Mouse (Mus musculus) limb, embryonic 10.5 days (tissue): ENCODE data around the gene Pde11a. TPM values are rescaled to one million over a fixed set of nuclear protein-coding genes. Genes with fewer than 3 reads are reported as not detected.

Experiments used
- DNase-seq: peaks from one replicate; pipeline ENCODE4 v3.0.0-alpha.2; 2017; ENCODE audit warnings: low spot score
- H3K27ac ChIP-seq: fragments of 300-500 bp; sonication (generic); 2 replicates; pipeline ENCODE4 v1.5.1; 2016; ENCODE audit warnings: mild to moderate bottlenecking
- H3K27me3 ChIP-seq: fragments of 300-500 bp; sonication (generic); 2 replicates; pipeline ENCODE4 v1.6.1; 2016; ENCODE audit warnings: low read depth, mild to moderate bottlenecking; ENCODE audit not compliant: poor library complexity, severe bottlenecking
- H3K36me3 ChIP-seq: fragments of 300-500 bp; sonication (generic); 2 replicates; pipeline ENCODE4 v1.6.1; 2016; ENCODE audit warnings: mild to moderate bottlenecking, moderate library complexity
- H3K4me1 ChIP-seq: fragments of 300-500 bp; sonication (generic); 2 replicates; pipeline ENCODE4 v1.6.1; 2016
- H3K4me3 ChIP-seq: fragments of 300-500 bp; sonication (generic); 2 replicates; pipeline ENCODE4 v1.5.1; 2016; ENCODE audit warnings: mild to moderate bottlenecking, moderate library complexity
- H3K9me3 ChIP-seq: fragments of 300-500 bp; sonication (generic); replicated peaks from 2 replicates; pipeline ENCODE4 v1.6.1; 2016; ENCODE audit warnings: mild to moderate bottlenecking
- WGBS: fragments of 180-500 bp; shearing (Covaris S2); methylation state at CpG from one replicate; pipeline ENCODE4 v1.1.7; 2016; 5-methylcytosine and 5-hydroxymethylcytosine counted together
- polyA plus RNA-seq: library from polyadenylated mRNA; unstranded; fragments of >200 nt; fragmentation: Nextera tagmentation; extraction: Ambion mirVana; gene quantifications from 2 replicates; pipeline ENCODE4 v1.2.1, GENCODE M21; 2016

Pde11a gene
- polyA plus RNA-seq, 1 experiment from 2014 or later: 0.25 TPM

DNA sequence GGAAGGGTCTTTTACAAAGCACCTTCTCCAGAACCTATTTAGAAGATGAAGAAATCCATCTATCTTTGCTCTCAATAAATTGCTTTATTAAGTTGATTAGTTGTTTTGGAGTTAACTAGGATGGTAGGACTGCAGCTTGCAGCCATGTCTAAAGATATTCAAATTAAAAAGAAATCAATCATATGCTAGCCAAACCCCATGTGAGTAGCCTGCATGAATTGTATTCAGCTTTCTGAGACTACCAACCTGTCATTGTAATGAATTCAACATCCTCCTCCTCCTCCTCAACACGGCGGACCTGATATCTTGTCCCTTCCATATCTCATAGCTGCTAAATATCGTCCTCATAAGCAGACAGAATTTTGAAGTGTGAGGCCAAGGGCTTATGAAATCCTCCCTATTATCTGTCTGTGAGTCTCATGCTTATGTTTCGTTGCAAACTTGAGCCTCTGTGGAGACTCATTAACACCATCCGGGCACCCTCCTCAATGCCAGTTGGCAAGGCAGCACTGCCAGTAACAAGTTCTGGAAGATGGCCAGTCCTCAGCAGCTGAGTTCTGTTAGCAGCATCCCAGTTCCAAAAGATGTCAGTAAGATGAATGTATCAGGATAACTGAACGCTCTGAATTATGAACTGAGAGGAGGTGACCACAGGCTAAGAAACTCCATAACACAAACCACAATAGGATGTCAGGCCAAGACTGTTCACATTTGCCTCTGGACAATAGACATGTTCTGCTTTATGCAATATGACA is 55.0 kb downstream of the Pde11a start:
- no peaks in the 10 kb centered on the region for H3K27me3 ChIP-seq
- 91% methylated on average over 6 of the region's 6 CpGs for WGBS
- H3K36me3 ChIP-seq: no peaks in the 10 kb centered on the region
- no peak overlapping the region for H3K27ac ChIP-seq
- no peak for DNase-seq
- no peaks in the 10 kb centered on the region for H3K9me3 ChIP-seq
- no peak overlapping the region for H3K4me3 ChIP-seq
- H3K4me1 ChIP-seq: no peaks in the 10 kb centered on the region

DNA sequence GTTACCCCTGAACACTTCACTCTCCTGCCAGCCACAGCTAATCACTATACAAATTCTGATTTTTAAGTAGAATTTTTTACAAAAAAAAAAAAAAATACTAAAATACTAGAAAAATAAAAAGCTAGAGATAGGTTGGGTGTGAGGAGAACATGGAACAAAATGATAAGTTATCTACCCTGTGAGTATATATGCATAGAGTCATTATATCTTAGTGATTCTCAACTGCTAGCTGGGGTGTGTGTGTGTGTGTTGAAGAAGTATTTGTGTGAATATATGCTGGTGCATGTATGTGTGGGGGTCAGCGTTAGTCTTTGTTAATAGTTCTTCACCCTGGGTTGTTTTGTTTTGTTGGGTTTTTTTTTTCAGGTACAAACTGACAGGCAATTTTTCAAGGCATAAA is 69.1 kb downstream of the Pde11a start:
- DNase-seq: no peak
- Histone ChIP-seq H3K27ac (no peak overlapping the region), H3K27me3 (no peaks in the 10 kb centered on the region), H3K4me1 (no peaks in the 10 kb centered on the region), H3K36me3 (no peaks in the 10 kb centered on the region), H3K9me3 (no peaks in the 10 kb centered on the region), H3K4me3 (no peak overlapping the region)
- 89% methylated on average over 1 of the region's 1 CpGs for WGBS

DNA sequence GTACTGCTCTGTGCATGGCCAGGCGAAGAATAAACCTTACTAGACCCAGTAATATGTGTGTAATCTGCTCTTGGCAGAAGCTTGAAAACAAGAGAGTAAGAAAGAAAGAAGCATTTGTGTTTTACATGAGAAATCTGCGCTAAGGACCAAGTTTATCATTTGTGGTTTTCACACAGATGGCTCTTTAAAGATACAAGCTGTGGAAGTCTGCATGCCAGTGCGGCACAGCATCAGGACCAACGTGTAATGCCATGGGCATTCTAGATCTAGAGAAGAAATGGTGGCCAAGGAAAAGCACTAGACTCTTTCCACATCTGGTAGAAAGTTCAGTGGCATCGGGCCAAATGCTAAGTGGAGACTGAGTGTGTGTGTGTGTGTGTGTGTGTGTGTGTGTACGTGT is 71.2 kb downstream of the Pde11a start:
- Histone ChIP-seq H3K27ac (no peak overlapping the region), H3K36me3 (no peaks in the 10 kb centered on the region), H3K4me1 (no peaks in the 10 kb centered on the region), H3K27me3 (no peaks in the 10 kb centered on the region), H3K9me3 (no peaks in the 10 kb centered on the region), H3K4me3 (no peak overlapping the region)
- no peak for DNase-seq
- 95% methylated on average over 6 of the region's 6 CpGs for WGBS

DNA sequence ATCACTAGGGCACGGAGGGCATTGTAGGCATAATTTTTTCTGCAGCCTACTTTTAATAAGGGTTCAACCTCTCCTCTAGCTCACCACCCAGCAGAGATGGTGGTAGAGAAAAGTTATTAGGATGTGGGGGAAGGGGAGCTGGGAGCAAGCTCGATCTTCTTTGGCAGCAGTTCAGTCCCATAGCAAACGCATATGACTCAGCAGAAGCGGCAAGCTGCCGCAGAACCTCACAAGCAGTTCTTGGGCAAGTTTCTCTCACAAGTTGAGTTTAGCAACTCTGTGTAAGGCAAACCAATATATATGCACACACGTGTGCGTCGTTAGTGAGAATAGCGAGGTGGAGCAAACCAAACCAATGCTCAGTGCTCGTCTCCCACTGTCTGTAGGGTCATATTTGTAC is 72.0 kb downstream of the Pde11a start:
- WGBS: 90% methylated on average over 10 of the region's 10 CpGs

DNA sequence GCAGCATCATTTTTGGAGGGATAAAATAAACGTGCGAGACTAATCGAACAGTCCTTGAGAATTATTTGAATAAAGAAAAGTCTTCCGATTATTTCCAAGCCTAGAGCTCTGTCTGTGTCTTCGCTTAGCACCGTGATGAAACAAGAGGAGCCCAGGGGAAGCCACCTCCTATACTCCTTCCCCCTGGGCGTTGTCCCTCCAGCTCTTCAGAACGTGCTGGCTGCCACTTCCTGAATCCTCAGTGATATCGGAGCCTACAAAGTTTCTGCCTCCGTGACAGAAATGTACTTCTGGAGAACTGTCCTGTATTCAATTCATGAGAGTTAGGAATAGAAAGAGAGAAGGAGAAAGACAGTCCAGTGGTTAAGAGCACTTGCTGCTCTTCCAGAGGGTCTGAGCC is 74.3 kb downstream of the Pde11a start:
- Histone ChIP-seq H3K4me1 (no peaks in the 10 kb centered on the region), H3K36me3 (no peaks in the 10 kb centered on the region), H3K9me3 (no peaks in the 10 kb centered on the region), H3K27ac (no peak overlapping the region), H3K4me3 (no peak overlapping the region), H3K27me3 (no peaks in the 10 kb centered on the region)
- WGBS: 79% methylated on average over 10 of the region's 10 CpGs
- no peak for DNase-seq

More for the DNA sequence above, 72.0 kb downstream of the Pde11a start:
- no peaks in the 10 kb centered on the region for H3K27me3 ChIP-seq
- H3K27ac ChIP-seq: no peak overlapping the region
- H3K4me3 ChIP-seq: no peak overlapping the region
- H3K4me1 ChIP-seq: no peaks in the 10 kb centered on the region
- DNase-seq: no peak
- no peaks in the 10 kb centered on the region for H3K36me3 ChIP-seq
- H3K9me3 ChIP-seq: no peaks in the 10 kb centered on the region

DNA sequence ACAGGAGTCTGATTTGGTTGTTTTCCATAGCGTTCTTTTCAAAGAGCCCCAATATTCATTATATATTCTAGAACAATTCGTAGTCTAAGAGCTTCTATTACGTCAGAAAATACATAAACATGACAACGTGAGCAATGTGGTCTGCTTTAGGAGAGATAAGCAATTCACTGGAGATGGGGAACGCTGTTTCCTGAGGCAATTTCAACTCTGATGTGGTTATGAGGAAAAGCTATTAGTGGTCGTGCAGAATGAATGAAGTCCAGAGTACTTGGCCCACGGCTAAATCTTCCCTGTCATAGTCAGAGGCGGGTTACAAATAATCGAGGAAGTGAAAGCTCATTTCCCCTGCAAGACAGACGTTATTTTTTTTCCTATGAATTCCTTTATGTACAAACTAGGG is 75.9 kb downstream of the Pde11a start:
- DNase-seq: no peak
- Histone ChIP-seq H3K4me1 (no peaks in the 10 kb centered on the region), H3K27ac (no peak overlapping the region), H3K9me3 (no peaks in the 10 kb centered on the region), H3K4me3 (no peak overlapping the region), H3K27me3 (no peaks in the 10 kb centered on the region), H3K36me3 (no peaks in the 10 kb centered on the region)
- WGBS: 88% methylated on average over 10 of the region's 10 CpGs

DNA sequence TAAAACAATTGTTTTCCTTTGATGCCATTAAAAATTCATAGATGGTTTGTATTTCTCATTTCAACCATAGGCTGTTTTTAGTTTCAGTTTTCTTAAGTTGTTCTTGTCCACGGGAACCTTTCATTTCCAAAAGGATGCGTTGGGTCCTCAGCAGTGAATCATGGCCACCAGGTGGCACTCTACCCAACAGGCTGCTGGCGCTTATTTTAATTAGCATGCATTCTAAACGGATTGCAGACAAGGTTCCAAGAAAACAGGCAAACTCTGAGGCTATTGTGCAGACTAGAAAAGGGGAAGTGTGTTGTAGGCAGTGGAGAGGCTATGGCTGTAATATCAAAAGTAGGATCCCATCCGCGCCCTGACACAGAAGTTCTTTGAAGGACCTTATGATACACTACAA is 83.7 kb downstream of the Pde11a start:
- peak; percentile 67 for DNase-seq
- Histone ChIP-seq H3K9me3 (no peaks in the 10 kb centered on the region), H3K4me3 (no peak overlapping the region), H3K36me3 (no peaks in the 10 kb centered on the region), H3K27me3 (no peaks in the 10 kb centered on the region), H3K27ac (no peak overlapping the region), H3K4me1 (no peaks in the 10 kb centered on the region)
- WGBS: 48% methylated on average over 6 of the region's 6 CpGs

DNA sequence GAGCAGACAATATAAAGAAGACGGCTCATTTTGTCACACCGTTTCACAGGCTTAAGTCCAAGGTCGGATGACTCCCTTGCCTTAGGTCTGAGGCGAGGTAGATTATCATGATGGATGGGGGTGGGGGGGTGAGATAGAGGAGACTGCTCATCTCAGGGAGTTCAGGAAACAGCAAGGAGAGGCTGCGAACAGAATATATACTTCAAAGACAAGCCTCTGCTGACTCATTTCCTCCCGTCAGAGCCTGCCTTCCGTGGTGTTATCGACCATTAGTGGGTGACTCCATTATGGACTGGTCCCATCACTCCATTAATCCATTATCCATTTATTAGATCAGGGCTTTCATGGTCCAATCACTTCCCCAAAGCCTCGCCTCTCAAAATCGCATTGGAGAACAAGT is 87.2 kb downstream of the Pde11a start:
- no peaks in the 10 kb centered on the region for H3K9me3 ChIP-seq
- H3K36me3 ChIP-seq: no peaks in the 10 kb centered on the region
- DNase-seq: no peak
- H3K27me3 ChIP-seq: no peaks in the 10 kb centered on the region
- 77% methylated on average over 10 of the region's 10 CpGs for WGBS
- no peak overlapping the region for H3K27ac ChIP-seq
- peaks cover 6% of the 10 kb centered on the region for H3K4me1 ChIP-seq
- H3K4me3 ChIP-seq: no peak overlapping the region

DNA sequence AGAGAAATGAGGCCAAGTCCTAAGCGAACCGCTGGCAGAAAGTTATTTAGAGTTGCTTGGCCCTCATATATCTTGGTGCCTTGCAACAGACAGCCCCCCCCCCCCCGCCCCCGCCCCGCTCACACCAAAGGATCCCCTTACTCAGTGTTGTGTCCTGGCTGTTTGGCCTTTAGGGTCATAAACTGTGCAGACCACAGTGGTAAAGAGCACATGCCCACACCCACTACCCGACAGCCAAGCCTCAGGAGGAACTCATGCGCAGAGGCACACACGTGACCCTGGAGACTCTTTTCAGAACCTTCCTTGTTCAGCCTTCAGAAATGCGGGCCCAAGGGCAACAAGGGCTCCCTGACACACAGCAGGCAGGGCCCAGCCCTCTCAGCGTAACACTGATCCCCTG is 90.3 kb downstream of the Pde11a start:
- DNase-seq: no peak
- WGBS: 54% methylated on average over 10 of the region's 10 CpGs
- Histone ChIP-seq H3K4me1 (peaks cover 6% of the 10 kb centered on the region), H3K36me3 (no peaks in the 10 kb centered on the region), H3K27ac (no peak overlapping the region), H3K4me3 (no peak overlapping the region), H3K27me3 (no peaks in the 10 kb centered on the region), H3K9me3 (no peaks in the 10 kb centered on the region)

DNA sequence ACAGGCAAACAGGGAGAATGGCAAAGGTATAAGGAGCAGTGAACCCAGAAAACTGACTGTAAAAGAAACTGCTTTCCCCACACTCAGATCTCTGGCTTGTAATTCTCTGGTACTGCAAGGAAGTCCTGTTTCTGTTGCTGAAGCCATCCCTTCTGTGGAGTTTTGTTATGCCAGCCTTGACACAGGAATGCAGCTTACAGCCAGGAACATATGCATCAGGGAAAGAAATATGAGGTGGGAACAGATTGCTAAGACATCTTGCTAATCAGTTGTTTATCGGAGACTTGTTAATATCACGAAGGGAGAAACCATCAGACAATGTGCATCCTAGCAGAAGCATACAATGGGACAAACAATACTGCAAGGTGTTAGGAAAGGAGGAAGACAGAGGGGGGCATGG is 99.4 kb downstream of the Pde11a start:
- no peaks in the 10 kb centered on the region for H3K4me1 ChIP-seq
- H3K27me3 ChIP-seq: no peaks in the 10 kb centered on the region
- no peak overlapping the region for H3K27ac ChIP-seq
- H3K36me3 ChIP-seq: no peaks in the 10 kb centered on the region
- H3K4me3 ChIP-seq: no peak overlapping the region
- WGBS: 68% methylated on average over 2 of the region's 2 CpGs
- H3K9me3 ChIP-seq: no peaks in the 10 kb centered on the region
- DNase-seq: no peak

DNA sequence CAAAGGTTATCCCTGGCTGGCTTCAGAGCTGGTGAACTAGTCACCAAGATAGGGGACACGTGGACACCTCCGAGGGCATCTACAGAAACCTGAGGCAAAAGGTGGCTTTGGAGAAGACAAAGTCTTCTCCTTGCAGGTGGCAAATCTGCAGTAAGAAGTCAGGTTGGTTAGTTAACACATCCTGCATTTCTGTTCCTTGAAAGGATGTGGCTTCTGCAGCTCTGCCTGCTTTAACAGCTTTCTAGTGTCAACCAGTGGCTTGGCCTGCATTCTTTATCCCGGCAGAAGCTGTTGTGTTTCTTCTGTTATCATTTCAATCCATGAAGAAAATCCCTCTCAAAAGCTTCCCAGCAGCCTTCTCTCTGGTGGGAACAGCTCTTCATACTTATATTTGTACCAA is 100.1 kb downstream of the Pde11a start:
- DNase-seq: no peak
- Histone ChIP-seq H3K4me1 (no peaks in the 10 kb centered on the region), H3K9me3 (no peaks in the 10 kb centered on the region), H3K27me3 (no peaks in the 10 kb centered on the region), H3K4me3 (no peak overlapping the region), H3K27ac (no peak overlapping the region), H3K36me3 (no peaks in the 10 kb centered on the region)
- 83% methylated on average over 3 of the region's 3 CpGs for WGBS

DNA sequence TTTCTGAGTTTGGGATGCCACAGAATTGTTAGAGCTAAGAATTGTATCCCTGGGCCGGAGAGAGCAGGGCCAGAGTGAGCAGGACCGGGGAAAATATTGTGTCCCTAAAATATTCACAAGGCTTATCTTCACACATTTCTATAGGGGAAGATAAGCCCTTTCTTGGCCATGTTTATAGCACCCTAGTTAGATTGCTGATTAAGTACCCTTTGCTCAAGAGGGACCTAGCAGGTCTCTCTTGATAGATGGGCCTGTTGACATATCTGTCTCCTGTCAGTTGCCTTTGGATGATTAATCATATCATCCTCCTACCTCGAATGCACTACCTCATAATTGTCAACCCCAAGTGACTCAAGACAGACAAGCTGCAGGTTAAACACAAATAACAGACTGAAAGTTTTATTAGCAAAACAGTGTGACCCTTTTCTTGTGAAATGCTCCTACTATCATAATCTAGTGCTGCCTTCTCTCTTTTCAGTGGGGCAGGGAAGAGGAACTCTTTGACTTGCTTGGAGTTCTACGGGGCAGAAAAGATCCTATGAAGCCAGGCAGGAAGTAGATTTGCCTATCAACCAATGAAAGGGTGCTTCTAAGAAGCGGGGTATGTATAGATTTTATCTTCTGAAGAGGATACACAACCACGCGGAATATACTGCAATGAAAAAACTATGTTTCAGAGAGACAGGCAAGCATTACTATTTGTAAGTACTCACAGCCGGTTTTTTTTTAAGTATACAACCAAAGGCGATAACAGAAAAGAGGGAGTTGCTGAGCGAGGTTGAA is 100.7 kb downstream of the Pde11a start:
- H3K36me3 ChIP-seq: no peaks in the 10 kb centered on the region
- DNase-seq: no peak
- H3K4me3 ChIP-seq: no peak overlapping the region
- no peaks in the 10 kb centered on the region for H3K4me1 ChIP-seq
- H3K9me3 ChIP-seq: no peaks in the 10 kb centered on the region
- no peaks in the 10 kb centered on the region for H3K27me3 ChIP-seq
- no peak overlapping the region for H3K27ac ChIP-seq
- 88% methylated on average over 10 of the region's 10 CpGs for WGBS

DNA sequence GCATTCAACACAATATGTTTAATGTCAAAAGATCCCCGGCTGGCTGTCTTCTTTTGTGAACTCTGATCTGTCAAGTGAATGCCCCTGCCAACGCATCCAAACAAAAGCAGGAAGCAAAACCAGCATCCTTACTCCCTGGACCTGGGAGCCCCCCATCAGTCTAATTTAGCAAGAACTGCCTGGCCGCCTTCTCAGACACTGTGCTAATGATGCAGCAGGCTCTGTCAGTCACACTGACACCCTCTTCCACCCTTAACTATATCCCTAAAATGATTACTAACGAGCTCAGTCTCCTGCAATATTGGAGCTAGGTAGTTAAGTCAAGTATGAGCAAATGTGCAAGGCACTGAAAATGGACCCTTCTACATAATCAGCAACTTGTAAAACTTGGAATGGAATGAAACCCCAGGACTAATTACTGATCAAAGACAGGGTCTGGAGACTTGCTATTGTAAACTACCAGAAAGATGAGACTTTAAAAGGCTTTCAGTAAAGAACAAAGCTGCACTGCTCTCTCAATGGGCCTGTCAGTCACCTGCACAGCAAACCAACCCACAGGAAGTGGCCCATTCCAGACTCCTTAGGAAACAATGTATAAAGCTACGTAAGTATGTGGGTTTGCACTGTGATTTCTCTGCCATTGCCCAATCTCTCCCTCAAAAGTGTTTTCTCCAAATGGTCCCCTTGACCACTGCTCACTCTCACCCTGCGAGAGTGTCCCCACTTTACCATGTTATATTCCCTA is 118.0 kb downstream of the Pde11a start:
- no peaks in the 10 kb centered on the region for H3K27me3 ChIP-seq
- H3K4me1 ChIP-seq: 0 out of 2 replicates have a peak, but pooled peaks cover 3% of the 10 kb centered on the region
- no peak overlapping the region for H3K4me3 ChIP-seq
- no peaks in the 10 kb centered on the region for H3K9me3 ChIP-seq
- no peak for DNase-seq
- H3K27ac ChIP-seq: no peak overlapping the region
- H3K36me3 ChIP-seq: no peaks in the 10 kb centered on the region
- WGBS: 45% methylated on average over 6 of the region's 6 CpGs
